Mouse (Mus musculus): Measurements from ENCODE around the gene Pzp. TPM values are rescaled to one million over a fixed set of nuclear protein-coding genes. Genes with fewer than 3 reads are reported as not detected.

The Pzp gene
- polyA plus RNA-seq, 1 experiment = 0.05 TPM

GRCm38 (mm10) chr6:128455835-128456605 is 70.5 kb downstream of the Pzp start:
- DNase-seq (ENCODE audit: low read depth in 1 of 2, low spot score in 2 of 2) = no peak
- Histone ChIP-seq H3K4me1 (ENCODE audit: control insufficient read depth, insufficient read depth, insufficient read length) (no peaks in the 10 kb centered on the region), H3K36me3 (ENCODE audit: control insufficient read depth, insufficient read depth, low read length) (no peaks in the 10 kb centered on the region), H3K27me3 (ENCODE audit: control insufficient read depth, insufficient read depth, low read length) (no peaks in the 10 kb centered on the region), H3K4me3 (ENCODE audit: extremely low read depth, insufficient read depth, insufficient read length) (no peak overlapping the region), H3K27ac (ENCODE audit: insufficient read depth, low read length) (no peak overlapping the region)
- TF ChIP-seq POLR2A (IDR thresholded peaks at IDR 0.05; ENCODE audit: low read depth, low read length) = no peak
- no peak for TF ChIP-seq CTCF (IDR thresholded peaks at IDR 0.05; ENCODE audit: extremely low read depth, insufficient read depth, insufficient read length, insufficient replicate concordance)
- 80% methylated on average over 12 of the region's 12 CpGs for WGBS

- no peak for DNase-seq (ENCODE audit: low read depth in 1 of 2, low spot score in 2 of 2)
- WGBS = 94% methylated on average over 5 of the region's 5 CpGs
- H3K4me1 ChIP-seq (ENCODE audit: control insufficient read depth, insufficient read depth, insufficient read length) = no peaks in the 10 kb centered on the region
- H3K4me3 ChIP-seq (ENCODE audit: extremely low read depth, insufficient read depth, insufficient read length) = no peak overlapping the region
- no peaks in the 10 kb centered on the region for H3K27me3 ChIP-seq (ENCODE audit: control insufficient read depth, insufficient read depth, low read length)
- H3K27ac ChIP-seq (ENCODE audit: insufficient read depth, low read length) = no peak overlapping the region
- no peaks in the 10 kb centered on the region for H3K36me3 ChIP-seq (ENCODE audit: control insufficient read depth, insufficient read depth, low read length)
- TF ChIP-seq POLR2A (IDR thresholded peaks at IDR 0.05; ENCODE audit: low read depth, low read length) (no peak), CTCF (IDR thresholded peaks at IDR 0.05; ENCODE audit: extremely low read depth, insufficient read depth, insufficient read length, insufficient replicate concordance) (no peak)
Observed at GRCm38 (mm10) chr6:128447063-128447462, 79.5 kb downstream of the Pzp start.

DNA sequence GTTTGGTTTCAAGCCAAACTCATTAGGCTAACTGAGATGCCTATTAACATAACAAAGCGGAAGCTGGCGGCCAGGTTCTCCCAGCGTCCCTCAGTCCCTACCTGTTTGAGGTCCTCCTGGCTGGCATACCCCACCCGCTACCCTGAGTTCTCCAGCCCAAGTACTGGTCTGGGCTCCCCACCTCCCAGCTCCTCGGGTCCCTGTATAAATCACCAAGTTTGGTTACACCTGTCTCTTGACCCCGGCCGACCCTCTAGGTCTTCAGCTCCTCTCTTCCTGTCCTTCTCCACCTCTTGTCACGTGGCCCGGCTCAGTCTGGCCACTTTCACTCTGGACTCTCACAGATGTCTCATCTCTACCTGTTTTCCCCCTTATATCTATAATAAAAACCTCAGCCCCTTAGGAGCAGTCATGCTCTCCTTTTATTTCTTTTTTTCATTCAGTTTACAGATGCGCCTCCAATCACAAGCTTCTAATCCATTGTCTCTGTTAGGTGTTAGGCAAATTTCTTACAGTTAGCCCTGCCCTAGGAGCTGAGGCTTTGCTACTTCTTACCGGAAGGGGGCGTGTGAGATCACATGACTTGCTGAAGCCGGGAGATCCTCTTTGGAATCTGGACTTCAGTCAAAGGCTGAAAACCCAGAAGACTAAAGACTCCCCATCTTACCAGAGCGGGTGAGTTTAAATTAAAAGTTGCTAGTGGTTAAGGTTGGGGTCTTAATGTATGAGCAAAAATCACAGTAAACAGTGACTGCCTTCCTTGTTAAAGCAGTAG is 80.6 kb downstream of the Pzp start:
- H3K4me1 ChIP-seq (ENCODE audit: control insufficient read depth, insufficient read depth, insufficient read length) = no peaks in the 10 kb centered on the region
- 30% methylated on average over 14 of the region's 14 CpGs for WGBS
- no peaks in the 10 kb centered on the region for H3K36me3 ChIP-seq (ENCODE audit: control insufficient read depth, insufficient read depth, low read length)
- no peak overlapping the region for H3K27ac ChIP-seq (ENCODE audit: insufficient read depth, low read length)
- TF ChIP-seq CTCF (IDR thresholded peaks at IDR 0.05; ENCODE audit: extremely low read depth, insufficient read depth, insufficient read length, insufficient replicate concordance) (peak; percentile 20; the same call in 1 of the 2 replicates), POLR2A (IDR thresholded peaks at IDR 0.05; ENCODE audit: low read depth, low read length) (no peak)
- H3K27me3 ChIP-seq (ENCODE audit: control insufficient read depth, insufficient read depth, low read length) = no peaks in the 10 kb centered on the region
- peak overlapping the region; percentile 2; the same call in 1 of the 2 replicates for H3K4me3 ChIP-seq (ENCODE audit: extremely low read depth, insufficient read depth, insufficient read length)
- DNase-seq (ENCODE audit: low read depth in 1 of 2, low spot score in 2 of 2) = peak in 1 of 2 experiments; percentile 22

DNA sequence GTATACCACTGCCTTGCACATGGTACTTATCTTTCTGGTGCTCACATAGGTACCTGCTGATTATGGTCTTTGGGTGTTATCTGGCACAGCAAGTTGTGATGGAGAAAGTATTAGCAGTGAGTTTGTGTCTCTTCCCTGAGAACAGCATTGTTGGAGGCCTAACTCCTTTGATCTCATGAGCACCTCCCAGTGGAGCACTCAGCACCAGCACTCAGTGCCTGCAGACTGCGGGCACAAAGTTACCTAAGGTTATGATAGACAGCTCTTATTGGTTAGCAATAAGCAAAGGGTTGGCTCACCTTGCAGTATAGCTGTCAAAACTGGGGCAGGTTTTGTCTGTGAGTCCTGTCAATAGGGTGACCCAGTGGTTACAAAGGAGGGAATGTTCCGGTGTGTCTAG is 86.3 kb downstream of the Pzp start:
- Histone ChIP-seq H3K36me3 (ENCODE audit: control insufficient read depth, insufficient read depth, low read length) (peaks cover 5% of the 10 kb centered on the region), H3K4me3 (ENCODE audit: extremely low read depth, insufficient read depth, insufficient read length) (no peak overlapping the region), H3K27ac (ENCODE audit: insufficient read depth, low read length) (no peak overlapping the region), H3K27me3 (ENCODE audit: control insufficient read depth, insufficient read depth, low read length) (no peaks in the 10 kb centered on the region), H3K4me1 (ENCODE audit: control insufficient read depth, insufficient read depth, insufficient read length) (0 out of 2 replicates have a peak, but pooled peaks cover 3% of the 10 kb centered on the region)
- WGBS = 85% methylated on average over 2 of the region's 2 CpGs
- TF ChIP-seq POLR2A (IDR thresholded peaks at IDR 0.05; ENCODE audit: low read depth, low read length) (no peak), CTCF (IDR thresholded peaks at IDR 0.05; ENCODE audit: extremely low read depth, insufficient read depth, insufficient read length, insufficient replicate concordance) (no peak)
- DNase-seq (ENCODE audit: low read depth in 1 of 2, low spot score in 2 of 2) = no peak

DNA sequence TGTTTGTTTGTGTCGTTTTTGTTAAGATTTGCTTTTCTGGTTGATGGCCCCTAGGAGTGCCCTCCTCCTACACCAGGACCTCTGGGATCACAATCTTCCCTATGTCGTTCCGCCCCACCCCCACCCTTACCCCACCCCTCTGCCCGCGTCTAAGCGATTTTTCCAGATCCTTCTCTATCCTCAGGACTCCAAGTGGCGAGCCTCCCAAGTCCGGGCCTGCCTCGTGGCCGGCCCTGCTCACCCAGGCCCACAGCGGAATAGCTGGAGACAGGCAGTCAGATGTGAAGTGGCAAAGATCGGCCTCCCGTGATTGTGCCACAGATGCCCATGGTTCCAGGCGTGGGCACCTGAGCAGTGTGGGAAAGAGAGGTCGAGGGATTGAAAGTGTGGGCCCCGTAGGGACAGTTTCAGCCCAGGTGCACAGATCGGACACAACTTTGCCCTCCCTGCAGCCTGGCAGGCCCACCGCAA is 87.6 kb downstream of the Pzp start:
- DNase-seq (ENCODE audit: low read depth in 1 of 2, low spot score in 2 of 2) = no peak
- peaks cover 11% of the 10 kb centered on the region for H3K36me3 ChIP-seq (ENCODE audit: control insufficient read depth, insufficient read depth, low read length)
- H3K27me3 ChIP-seq (ENCODE audit: control insufficient read depth, insufficient read depth, low read length) = no peaks in the 10 kb centered on the region
- TF ChIP-seq POLR2A (IDR thresholded peaks at IDR 0.05; ENCODE audit: low read depth, low read length) (no peak), CTCF (IDR thresholded peaks at IDR 0.05; ENCODE audit: extremely low read depth, insufficient read depth, insufficient read length, insufficient replicate concordance) (no peak)
- H3K27ac ChIP-seq (ENCODE audit: insufficient read depth, low read length) = 0 out of 2 replicates have a peak overlapping the region, but pooled peaks have one; percentile 53
- 16% methylated on average over 17 of the region's 18 CpGs for WGBS
- H3K4me1 ChIP-seq (ENCODE audit: control insufficient read depth, insufficient read depth, insufficient read length) = 0 out of 2 replicates have a peak, but pooled peaks cover 3% of the 10 kb centered on the region
- H3K4me3 ChIP-seq (ENCODE audit: extremely low read depth, insufficient read depth, insufficient read length) = peak overlapping the region; percentile 52

- WGBS = under 1% methylated on average over 67 of the region's 67 CpGs
- DNase-seq (ENCODE audit: low read depth in 1 of 2, low spot score in 2 of 2) = peak; percentile 81 to 95
- peak within 1 kb of the TSS; percentile 81 for H3K27ac ChIP-seq (ENCODE audit: insufficient read depth, low read length)
- peaks cover 15% of the 10 kb centered on the region for H3K36me3 ChIP-seq (ENCODE audit: control insufficient read depth, insufficient read depth, low read length)
- H3K27me3 ChIP-seq (ENCODE audit: control insufficient read depth, insufficient read depth, low read length) = no peaks in the 10 kb centered on the region
- H3K4me3 ChIP-seq (ENCODE audit: extremely low read depth, insufficient read depth, insufficient read length) = peak within 1 kb of the TSS; percentile 97
- H3K4me1 ChIP-seq (ENCODE audit: control insufficient read depth, insufficient read depth, insufficient read length) = 0 out of 2 replicates have a peak, but pooled peaks cover 3% of the 10 kb centered on the region
- TF ChIP-seq POLR2A (IDR thresholded peaks at IDR 0.05; ENCODE audit: low read depth, low read length) (peak; percentile 72), CTCF (IDR thresholded peaks at IDR 0.05; ENCODE audit: extremely low read depth, insufficient read depth, insufficient read length, insufficient replicate concordance) (no peak)
Observed at GRCm38 (mm10) chr6:128438317-128438870, 88.1 kb downstream of the Pzp start, which contains the start of gene Fkbp4. Fkbp4 (minus strand) TSS chr6:128438677.

Data from spleen, adult 2 months (tissue).